Mouse (Mus musculus) embryonic stem cell, embryonic (primary cell): ENCODE results near the gene Pinlyp.

ENCODE experiments used
- CTCF ChIA-PET, 4 experiments: fragments of 300-600 bp in 2 of 4; fragments of 350-600 bp in 2 of 4; sonication (Branson Sonifier 250); formaldehyde crosslinking; loops; one replicate each; lab custom pipeline; 2022; ENCODE audit warnings: inconsistent platforms in 2 of 4; lab: Charles Lee
- POLR2A ChIA-PET, 4 experiments: fragments of 300-600 bp in 2 of 4; fragments of 350-600 bp in 2 of 4; sonication (Branson Sonifier 250); formaldehyde crosslinking; loops; one replicate each; lab custom pipeline; 2022; ENCODE audit warnings: antibody characterized with exemption in 4 of 4, inconsistent platforms in 1 of 4; lab: Charles Lee

Pinlyp gene

GRCm38 (mm10) chr7:24522805-24523204 lies 23.1 kb downstream of the Pinlyp start:
- CTCF ChIA-PET = interaction anchor here in 2 of 4 experiments (0.9 to 2.9 kb wide), 2 partner anchors 10 to 139 kb away, joined by 3 to 10 read pairs; no protein-coding TSS in a partner anchor
- POLR2A ChIA-PET = interaction anchor here in 3 of 4 experiments (0.9 to 1.5 kb wide), 5 partner anchors 10 to 77 kb away, joined by 3 to 4 read pairs (median 3); no protein-coding TSS in a partner anchor

GRCm38 (mm10) chr7:24520054-24520453 lies 25.9 kb downstream of the Pinlyp start:
- ChIA-PET CTCF (interaction anchor here in 2 of 4 experiments (0.6 to 7.1 kb wide), 7 partner anchors 11 to 1655 kb away, joined by 3 to 73 read pairs (median 4); partner anchors contain the start of genes Irgq (in 1 of the 2), Pinlyp (in 1 of the 2) and Xrcc1 (in 1 of the 2)), POLR2A (interaction anchor here (0.7 to 11.4 kb wide), 13 partner anchors 8 to 65 kb away, joined by 3 to 133 read pairs (median 4); partner anchors contain the start of genes Irgq (in 3 of the 4) and Zfp428 (in 3 of the 4))

- ChIA-PET CTCF (interaction anchor here (0.6 to 7.1 kb wide), 19 partner anchors 12 to 1656 kb away, joined by 3 to 73 read pairs (median 3); partner anchors contain the start of genes Cadm4 (in 1 of the 4), Irgq (in 1 of the 4), Pinlyp (in 1 of the 4) and Xrcc1 (in 1 of the 4)), POLR2A (interaction anchor here (0.6 to 11.4 kb wide), 23 partner anchors 9 to 365 kb away, joined by 3 to 133 read pairs (median 4); partner anchors contain the start of genes Zfp428 (in 4 of the 4), Irgq (in 3 of the 4), Cadm4 (in 1 of the 4) and Rps19 (in 1 of the 4))
These were observed 26.8 kb downstream of the Pinlyp start for GRCm38 (mm10) chr7:24519130-24519529.

GRCm38 (mm10) chr7:24517654-24518053 lies 28.3 kb downstream of the Pinlyp start:
- CTCF ChIA-PET = interaction anchor here in 2 of 4 experiments (0.6 to 7.1 kb wide), 13 partner anchors 12 to 971 kb away, joined by 3 to 73 read pairs (median 4); partner anchors contain the start of gene Irgq (in 2 of the 2)
- POLR2A ChIA-PET = interaction anchor here (0.6 to 11.4 kb wide), 15 partner anchors 11 to 369 kb away, joined by 3 to 133 read pairs (median 4); partner anchors contain the start of genes Zfp428 (in 4 of the 4) and Irgq (in 3 of the 4)

- POLR2A ChIA-PET = interaction anchor here (0.6 to 11.4 kb wide), 19 partner anchors 8 to 367 kb away, joined by 3 to 133 read pairs (median 7); partner anchors contain the start of genes Zfp428 (in 4 of the 4), Irgq (in 3 of the 4), Pinlyp (in 1 of the 4) and Rps19 (in 1 of the 4)
- CTCF ChIA-PET = interaction anchor here (0.6 to 7.1 kb wide), 14 partner anchors 11 to 134 kb away, joined by 3 to 73 read pairs (median 4); partner anchors contain the start of genes Ethe1 (in 1 of the 4), Irgq (in 1 of the 4) and Zfp575 (in 1 of the 4)
These were observed 28.8 kb downstream of the Pinlyp start for GRCm38 (mm10) chr7:24517077-24517476.

GRCm38 (mm10) chr7:24516319-24516718 lies 29.6 kb downstream of the Pinlyp start:
- CTCF ChIA-PET = interaction anchor here (0.6 to 7.1 kb wide), 44 partner anchors 9 to 363 kb away, joined by 3 to 73 read pairs (median 4); partner anchors contain the start of genes Irgq (in 2 of the 4), Zfp428 (in 2 of the 4), Ethe1 (in 1 of the 4) and Zfp575 (in 1 of the 4)
- POLR2A ChIA-PET = interaction anchor here (0.6 to 11.4 kb wide), 27 partner anchors 8 to 367 kb away, joined by 3 to 133 read pairs (median 4); partner anchors contain the start of genes Zfp428 (in 4 of the 4), Irgq (in 2 of the 4), Pinlyp (in 1 of the 4) and Rps19 (in 1 of the 4)

GRCm38 (mm10) chr7:24512355-24512754 lies 33.6 kb downstream of the Pinlyp start, which contains the start of gene AC161166.1:
Gene AC161166.1 (minus strand): TSS chr7:24512455.
- CTCF ChIA-PET = interaction anchor here in 1 of 4 experiments (0.9 to 6.2 kb wide), 3 partner anchors 13 to 39 kb away, joined by 3 to 33 read pairs (median 3); no protein-coding TSS in a partner anchor

GRCm38 (mm10) chr7:24507726-24508114 lies 38.2 kb downstream of the Pinlyp start:
- CTCF ChIA-PET = interaction anchor here in 3 of 4 experiments (0.7 to 2.9 kb wide), 15 partner anchors 8 to 103 kb away, joined by 3 to 16 read pairs (median 5); partner anchors contain the start of gene Phldb3 (in 1 of the 3)
- POLR2A ChIA-PET = interaction anchor here (0.6 to 11.8 kb wide), 60 partner anchors 9 to 1304 kb away, joined by 3 to 133 read pairs (median 5); partner anchors contain the start of genes Irgc1 (in 2 of the 4), Irgq (in 2 of the 4), Plaur (in 2 of the 4) and Smg9 (in 2 of the 4)

More at GRCm38 (mm10) chr7:24512355-24512754, 33.6 kb downstream of the Pinlyp start, which contains the start of gene AC161166.1:
- POLR2A ChIA-PET = interaction anchor here in 2 of 4 experiments (1.2 to 11.4 kb wide), 5 partner anchors 10 to 34 kb away, joined by 3 to 87 read pairs (median 4); partner anchors contain the start of gene Irgq (in 1 of the 2)

GRCm38 (mm10) chr7:24506838-24507725 lies 38.8 kb downstream of the Pinlyp start, which contains the start of gene Zfp428:
Gene Zfp428 (plus strand): TSS chr7:24507006.
- POLR2A ChIA-PET = interaction anchor here (0.6 to 11.8 kb wide), 80 partner anchors 9 to 1305 kb away, joined by 3 to 133 read pairs (median 4); partner anchors contain the start of genes Cadm4 (in 2 of the 4), Irgc1 (in 2 of the 4), Irgq (in 2 of the 4) and Plaur (in 2 of the 4)
- CTCF ChIA-PET = interaction anchor here in 3 of 4 experiments (0.5 to 2.9 kb wide), 18 partner anchors 8 to 519 kb away, joined by 3 to 16 read pairs (median 4); partner anchors contain the start of gene Phldb3 (in 1 of the 3)

- ChIA-PET CTCF (interaction anchor here in 3 of 4 experiments (0.6 to 2.9 kb wide), 15 partner anchors 9 to 520 kb away, joined by 3 to 16 read pairs (median 4); partner anchors contain the start of genes Cadm4 (in 1 of the 3), Irgq (in 1 of the 3) and Phldb3 (in 1 of the 3)), POLR2A (interaction anchor here (0.8 to 11.8 kb wide), 55 partner anchors 8 to 398 kb away, joined by 3 to 133 read pairs (median 5); partner anchors contain the start of genes Cadm4 (in 2 of the 4), Irgq (in 2 of the 4), Smg9 (in 2 of the 4) and Irgc1 (in 1 of the 4))
These were observed 39.5 kb downstream of the Pinlyp start for GRCm38 (mm10) chr7:24506476-24506837.

GRCm38 (mm10) chr7:24506065-24506459 lies 39.9 kb downstream of the Pinlyp start:
- CTCF ChIA-PET = interaction anchor here in 3 of 4 experiments (0.6 to 2.9 kb wide), 13 partner anchors 9 to 520 kb away, joined by 3 to 16 read pairs (median 4); partner anchors contain the start of genes Cadm4 (in 1 of the 3), Irgq (in 1 of the 3) and Phldb3 (in 1 of the 3)
- POLR2A ChIA-PET = interaction anchor here (0.6 to 11.8 kb wide), 49 partner anchors 8 to 384 kb away, joined by 3 to 133 read pairs (median 6); partner anchors contain the start of genes Cadm4 (in 2 of the 4), Irgq (in 2 of the 4), Smg9 (in 2 of the 4) and Irgc1 (in 1 of the 4)

GRCm38 (mm10) chr7:24505447-24506064 lies 40.4 kb downstream of the Pinlyp start:
- ChIA-PET POLR2A (interaction anchor here (0.5 to 11.8 kb wide), 51 partner anchors 8 to 385 kb away, joined by 3 to 133 read pairs (median 4); partner anchors contain the start of genes Cadm4 (in 2 of the 4), Irgq (in 2 of the 4), Smg9 (in 2 of the 4) and Pinlyp (in 1 of the 4)), CTCF (interaction anchor here in 3 of 4 experiments (0.6 to 2.9 kb wide), 14 partner anchors 10 to 974 kb away, joined by 3 to 16 read pairs (median 4); partner anchors contain the start of genes Cadm4 (in 1 of the 3) and Irgq (in 1 of the 3))

- ChIA-PET CTCF (interaction anchor here in 3 of 4 experiments (0.6 to 2.9 kb wide), 13 partner anchors 11 to 975 kb away, joined by 3 to 16 read pairs (median 4); partner anchors contain the start of gene Cadm4 (in 1 of the 3)), POLR2A (interaction anchor here (0.5 to 11.8 kb wide), 27 partner anchors 12 to 385 kb away, joined by 3 to 133 read pairs (median 4); partner anchors contain the start of genes Smg9 (in 2 of the 4), Irgq (in 1 of the 4) and Rps19 (in 1 of the 4))
These were observed 41.0 kb downstream of the Pinlyp start for GRCm38 (mm10) chr7:24504868-24505267.

GRCm38 (mm10) chr7:24504004-24504403 lies 41.9 kb downstream of the Pinlyp start:
- POLR2A ChIA-PET = interaction anchor here in 3 of 4 experiments (0.6 to 11.8 kb wide), 7 partner anchors 13 to 66 kb away, joined by 3 to 133 read pairs (median 5); no protein-coding TSS in a partner anchor
- CTCF ChIA-PET = interaction anchor here in 2 of 4 experiments (0.6 to 0.7 kb wide), 4 partner anchors 14 to 530 kb away, joined by 3 to 6 read pairs (median 4); no protein-coding TSS in a partner anchor
